Mouse (Mus musculus): ENCODE data around the gene Dmgdh. TPM values are rescaled to one million over a fixed set of nuclear protein-coding genes. Genes with fewer than 3 reads are reported as not detected.

Dmgdh gene
- polyA plus RNA-seq (2012; rRNA removed) = 0.11 TPM in 2 replicates

- Histone ChIP-seq H3K4me1 (ENCODE audit: control insufficient read depth, insufficient read depth, low read length) (no peaks in the 10 kb centered on the region), H3K4me3 (replicated peaks; ENCODE audit: insufficient read depth, low read depth, low read length) (no peak within 1 kb of the TSS), H3K27ac (ENCODE audit: insufficient read depth, low read length) (no peak within 1 kb of the TSS), H3K27me3 (ENCODE audit: control insufficient read depth, insufficient read depth, low read length) (no peaks in the 10 kb centered on the region)
- WGBS = 9% methylated on average over 31 of the region's 31 CpGs
- no peak for DNase-seq
- TF ChIP-seq CTCF (IDR thresholded peaks at IDR 0.05; ENCODE audit: borderline replicate concordance, insufficient read depth, low read depth, low read length) = no peak
Observed at GRCm38 (mm10) chr13:93674131-93674561, at the start of gene Dmgdh, which contains the start of gene Bhmt2. Dmgdh (plus strand) TSS chr13:93674433. Bhmt2 (minus strand) TSS chr13:93674302.

GRCm38 (mm10) chr13:93628861-93629260 is 45.4 kb upstream of the Dmgdh start:
- 79% methylated on average over 6 of the region's 6 CpGs for WGBS

GRCm38 (mm10) chr13:93630941-93631705 is 43.1 kb upstream of the Dmgdh start:
- H3K4me3 ChIP-seq (replicated peaks; ENCODE audit: insufficient read depth, low read depth, low read length) = no peak overlapping the region
- no peaks in the 10 kb centered on the region for H3K27me3 ChIP-seq (ENCODE audit: control insufficient read depth, insufficient read depth, low read length)
- DNase-seq = peak; percentile 51 to 69
- WGBS = 36% methylated on average over 10 of the region's 10 CpGs
- no peak overlapping the region for H3K27ac ChIP-seq (ENCODE audit: insufficient read depth, low read length)
- TF ChIP-seq CTCF (IDR thresholded peaks at IDR 0.05; ENCODE audit: borderline replicate concordance, insufficient read depth, low read depth, low read length) (no peak), POLR2A (IDR thresholded peaks at IDR 0.05; ENCODE audit: borderline replicate concordance, insufficient read depth, low read length) (no peak)
- H3K4me1 ChIP-seq (ENCODE audit: control insufficient read depth, insufficient read depth, low read length) = peaks cover 8% of the 10 kb centered on the region

More at GRCm38 (mm10) chr13:93628861-93629260, 45.4 kb upstream of the Dmgdh start:
- TF ChIP-seq CTCF (IDR thresholded peaks at IDR 0.05; ENCODE audit: borderline replicate concordance, insufficient read depth, low read depth, low read length) (no peak), POLR2A (IDR thresholded peaks at IDR 0.05; ENCODE audit: borderline replicate concordance, insufficient read depth, low read length) (no peak)
- DNase-seq = no peak
- Histone ChIP-seq H3K27me3 (ENCODE audit: control insufficient read depth, insufficient read depth, low read length) (no peaks in the 10 kb centered on the region), H3K4me3 (replicated peaks; ENCODE audit: insufficient read depth, low read depth, low read length) (no peak overlapping the region), H3K27ac (ENCODE audit: insufficient read depth, low read length) (no peak overlapping the region), H3K4me1 (ENCODE audit: control insufficient read depth, insufficient read depth, low read length) (peaks cover 8% of the 10 kb centered on the region)

GRCm38 (mm10) chr13:93632927-93633326 is 41.3 kb upstream of the Dmgdh start:
- no peak for TF ChIP-seq CTCF (IDR thresholded peaks at IDR 0.05; ENCODE audit: borderline replicate concordance, insufficient read depth, low read depth, low read length)
- TF ChIP-seq POLR2A (IDR thresholded peaks at IDR 0.05; ENCODE audit: borderline replicate concordance, insufficient read depth, low read length) = no peak
- WGBS = 92% methylated on average over 5 of the region's 5 CpGs

GRCm38 (mm10) chr13:93636561-93636960 is 37.7 kb upstream of the Dmgdh start:
- Histone ChIP-seq H3K27ac (ENCODE audit: insufficient read depth, low read length) (no peak overlapping the region), H3K27me3 (ENCODE audit: control insufficient read depth, insufficient read depth, low read length) (no peaks in the 10 kb centered on the region; the same call in 1 of the 2 replicates), H3K4me3 (replicated peaks; ENCODE audit: insufficient read depth, low read depth, low read length) (no peak overlapping the region), H3K4me1 (ENCODE audit: control insufficient read depth, insufficient read depth, low read length) (peaks cover 12% of the 10 kb centered on the region; the same call in 1 of the 2 replicates)
- DNase-seq = peak; percentile 43 to 69
- WGBS = 20% methylated on average over 1 of the region's 1 CpGs
- TF ChIP-seq POLR2A (IDR thresholded peaks at IDR 0.05; ENCODE audit: borderline replicate concordance, insufficient read depth, low read length) (no peak), CTCF (IDR thresholded peaks at IDR 0.05; ENCODE audit: borderline replicate concordance, insufficient read depth, low read depth, low read length) (no peak)

More at GRCm38 (mm10) chr13:93632927-93633326, 41.3 kb upstream of the Dmgdh start:
- Histone ChIP-seq H3K4me3 (replicated peaks; ENCODE audit: insufficient read depth, low read depth, low read length) (no peak overlapping the region), H3K4me1 (ENCODE audit: control insufficient read depth, insufficient read depth, low read length) (peaks cover 20% of the 10 kb centered on the region), H3K27me3 (ENCODE audit: control insufficient read depth, insufficient read depth, low read length) (no peaks in the 10 kb centered on the region), H3K27ac (ENCODE audit: insufficient read depth, low read length) (no peak overlapping the region)
- DNase-seq = no peak

- Histone ChIP-seq H3K27me3 (ENCODE audit: control insufficient read depth, insufficient read depth, low read length) (no peaks in the 10 kb centered on the region; the same call in 1 of the 2 replicates), H3K27ac (ENCODE audit: insufficient read depth, low read length) (no peak within 1 kb of the TSS), H3K4me3 (replicated peaks; ENCODE audit: insufficient read depth, low read depth, low read length) (no peak within 1 kb of the TSS), H3K4me1 (ENCODE audit: control insufficient read depth, insufficient read depth, low read length) (peaks cover 12% of the 10 kb centered on the region; the same call in 1 of the 2 replicates)
- no peak for DNase-seq
- no peak for TF ChIP-seq CTCF (IDR thresholded peaks at IDR 0.05; ENCODE audit: borderline replicate concordance, insufficient read depth, low read depth, low read length)
- TF ChIP-seq POLR2A (IDR thresholded peaks at IDR 0.05; ENCODE audit: borderline replicate concordance, insufficient read depth, low read length) = no peak
- WGBS = 81% methylated on average over 19 of the region's 19 CpGs
Observed at GRCm38 (mm10) chr13:93637282-93638245, 36.7 kb upstream of the Dmgdh start, which contains the start of gene Bhmt. Bhmt (minus strand) TSS chr13:93637961.

- peaks cover 12% of the 10 kb centered on the region; the same call in 1 of the 2 replicates for H3K4me1 ChIP-seq (ENCODE audit: control insufficient read depth, insufficient read depth, low read length)
- DNase-seq = no peak
- WGBS = 69% methylated on average over 4 of the region's 4 CpGs
- H3K4me3 ChIP-seq (replicated peaks; ENCODE audit: insufficient read depth, low read depth, low read length) = no peak overlapping the region
- H3K27me3 ChIP-seq (ENCODE audit: control insufficient read depth, insufficient read depth, low read length) = no peaks in the 10 kb centered on the region; the same call in 1 of the 2 replicates
- no peak for TF ChIP-seq POLR2A (IDR thresholded peaks at IDR 0.05; ENCODE audit: borderline replicate concordance, insufficient read depth, low read length)
- TF ChIP-seq CTCF (IDR thresholded peaks at IDR 0.05; ENCODE audit: borderline replicate concordance, insufficient read depth, low read depth, low read length) = no peak
- no peak overlapping the region for H3K27ac ChIP-seq (ENCODE audit: insufficient read depth, low read length)
Observed at GRCm38 (mm10) chr13:93639636-93640035, 34.6 kb upstream of the Dmgdh start.

All from cerebellum, adult 2 months (tissue).